Mouse (Mus musculus): ENCODE data around the gene Mbtps1.

Mbtps1 gene

DNA sequence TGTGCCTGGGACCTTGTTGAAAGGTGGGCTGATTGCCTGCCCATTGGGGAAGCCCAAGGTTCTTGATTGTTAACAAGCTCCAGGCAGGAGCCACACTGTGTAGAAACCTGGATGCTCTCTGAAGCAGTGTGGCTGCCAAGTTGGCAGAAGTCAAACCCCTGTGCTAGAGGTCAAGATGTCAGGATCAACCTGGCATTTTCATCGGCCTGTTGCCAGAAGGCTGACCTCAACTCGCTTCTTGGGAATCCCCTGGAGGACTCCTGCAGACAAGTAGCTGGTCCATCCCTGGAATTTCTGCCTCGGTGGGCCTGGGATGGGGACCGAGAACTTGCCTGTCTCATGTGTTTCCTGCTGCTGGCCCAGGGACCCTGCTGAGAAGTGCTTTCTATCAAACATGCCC lies 56.4 kb downstream of the Mbtps1 start:
- Histone ChIP-seq H3K36me3 (ENCODE audit: control insufficient read depth, insufficient read depth, low read length, poor library complexity, severe bottlenecking) (peaks cover 2% of the 10 kb centered on the region; the same call in 1 of the 2 replicates), H3K27me3 (ENCODE audit: control insufficient read depth, insufficient read depth, low read length, poor library complexity, severe bottlenecking) (no peaks in the 10 kb centered on the region)
- DNase-seq (ENCODE audit: low read depth, low spot score): no peak

DNA sequence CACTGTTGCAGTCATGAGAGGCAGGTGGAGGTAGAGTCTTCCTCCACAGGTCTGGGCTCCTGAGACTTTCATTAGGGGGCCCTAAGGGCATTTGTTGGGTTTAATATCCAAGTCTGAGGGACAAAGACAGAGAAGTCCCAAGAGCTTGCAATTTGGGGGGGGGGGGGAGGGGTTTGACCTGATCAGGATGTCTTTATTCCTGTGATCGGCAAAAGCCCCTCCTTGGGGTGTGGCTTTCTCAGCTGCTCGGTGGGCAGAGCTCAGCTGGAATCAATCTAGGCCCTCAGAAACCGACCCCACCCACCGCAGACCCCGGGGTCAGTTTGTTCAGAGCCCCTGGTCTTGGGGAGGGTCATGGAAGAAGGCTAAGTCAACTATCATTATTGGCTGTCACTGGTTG lies 56.9 kb downstream of the Mbtps1 start, which contains the start of gene Slc38a8:
Gene Slc38a8 (minus strand): TSS at position 101 of the 400 bp plus-strand sequence.
- DNase-seq (ENCODE audit: low read depth, low spot score): no peak
- Histone ChIP-seq H3K36me3 (ENCODE audit: control insufficient read depth, insufficient read depth, low read length, poor library complexity, severe bottlenecking) (peaks cover 2% of the 10 kb centered on the region; the same call in 1 of the 2 replicates), H3K27me3 (ENCODE audit: control insufficient read depth, insufficient read depth, low read length, poor library complexity, severe bottlenecking) (no peaks in the 10 kb centered on the region)

DNA sequence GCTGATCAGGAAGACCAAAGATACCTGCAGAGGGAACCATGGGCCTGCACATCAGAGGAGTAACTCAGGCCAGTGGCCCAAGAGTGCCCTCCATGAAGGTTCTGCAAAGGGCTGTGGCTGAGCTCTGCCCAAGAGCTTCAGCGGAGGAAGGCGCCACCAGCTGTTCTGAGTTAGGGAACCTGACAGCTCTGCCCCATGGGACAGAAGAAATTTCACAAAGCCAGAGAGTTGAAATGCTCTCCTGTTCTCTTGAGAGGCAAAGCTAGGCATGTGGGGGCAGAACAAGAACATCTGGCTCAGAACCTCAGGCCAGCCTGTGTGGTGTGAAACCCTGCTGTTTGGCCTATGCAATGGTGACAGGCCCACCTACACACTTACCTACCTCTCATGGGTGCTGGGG lies 58.7 kb downstream of the Mbtps1 start:
- no peaks in the 10 kb centered on the region for H3K36me3 ChIP-seq (ENCODE audit: control insufficient read depth, insufficient read depth, low read length, poor library complexity, severe bottlenecking)
- DNase-seq (ENCODE audit: low read depth, low spot score): no peak
- H3K27me3 ChIP-seq (ENCODE audit: control insufficient read depth, insufficient read depth, low read length, poor library complexity, severe bottlenecking): no peaks in the 10 kb centered on the region

- peak; percentile 74 for DNase-seq (ENCODE audit: low read depth, low spot score)
- Histone ChIP-seq H3K36me3 (ENCODE audit: control insufficient read depth, insufficient read depth, low read length, poor library complexity, severe bottlenecking) (no peaks in the 10 kb centered on the region), H3K27me3 (ENCODE audit: control insufficient read depth, insufficient read depth, low read length, poor library complexity, severe bottlenecking) (no peaks in the 10 kb centered on the region)
Observed at GRCm38 (mm10) chr8:119496848-119497247, 61.7 kb downstream of the Mbtps1 start.

DNA sequence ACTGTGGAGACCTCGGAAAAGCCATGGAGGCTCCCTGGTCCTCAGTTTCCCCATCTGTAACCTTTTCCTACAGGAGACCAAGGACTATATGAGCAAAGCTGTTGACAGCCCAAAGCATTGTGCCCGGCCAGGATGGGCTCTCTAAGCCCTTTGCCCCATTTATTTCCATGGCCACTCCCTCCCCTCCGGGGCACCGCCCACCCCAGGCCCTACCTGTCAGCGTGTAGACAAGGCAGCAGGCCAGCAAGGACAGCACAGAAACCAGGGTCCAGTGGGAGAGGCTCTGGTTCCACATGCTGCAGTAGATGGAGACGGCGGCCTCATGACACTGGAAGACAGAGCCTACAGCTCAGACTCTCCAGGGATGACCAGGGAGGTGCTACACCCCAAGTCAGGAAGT lies 71.4 kb downstream of the Mbtps1 start:
- no peaks in the 10 kb centered on the region for H3K36me3 ChIP-seq (ENCODE audit: control insufficient read depth, insufficient read depth, low read length, poor library complexity, severe bottlenecking)
- no peak for DNase-seq (ENCODE audit: low read depth, low spot score)

GRCm38 (mm10) chr8:119484145-119484896 lies 74.2 kb downstream of the Mbtps1 start:
- Histone ChIP-seq H3K27me3 (ENCODE audit: control insufficient read depth, insufficient read depth, low read length, poor library complexity, severe bottlenecking) (no peaks in the 10 kb centered on the region), H3K36me3 (ENCODE audit: control insufficient read depth, insufficient read depth, low read length, poor library complexity, severe bottlenecking) (no peaks in the 10 kb centered on the region)
- DNase-seq (ENCODE audit: low read depth, low spot score): peak; percentile 64

More for the DNA sequence above, 71.4 kb downstream of the Mbtps1 start:
- no peaks in the 10 kb centered on the region for H3K27me3 ChIP-seq (ENCODE audit: control insufficient read depth, insufficient read depth, low read length, poor library complexity, severe bottlenecking)

GRCm38 (mm10) chr8:119478684-119479083 lies 79.9 kb downstream of the Mbtps1 start:
- DNase-seq (ENCODE audit: low read depth, low spot score): no peak
- H3K36me3 ChIP-seq (ENCODE audit: control insufficient read depth, insufficient read depth, low read length, poor library complexity, severe bottlenecking): no peaks in the 10 kb centered on the region

DNA sequence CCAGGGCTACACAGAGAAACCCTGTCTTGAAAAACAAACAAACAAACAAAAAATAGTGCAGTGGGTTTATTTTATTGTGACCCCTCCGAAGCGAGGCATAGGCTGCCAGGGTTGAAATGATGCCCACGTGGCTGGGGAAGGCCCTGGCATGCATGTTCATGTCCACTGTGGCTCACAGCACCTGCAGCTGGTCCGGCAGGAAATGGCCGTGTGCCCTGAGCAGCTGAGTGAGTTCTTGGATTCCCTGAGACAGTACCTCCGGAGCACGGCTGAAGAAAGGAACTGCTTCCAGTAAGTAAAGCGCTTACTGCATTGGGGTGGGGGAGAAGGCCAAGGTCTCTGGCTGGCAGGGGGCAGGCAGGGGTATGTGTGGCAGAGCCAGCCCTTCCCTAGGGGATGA lies 90.4 kb downstream of the Mbtps1 start:
- Histone ChIP-seq H3K36me3 (ENCODE audit: control insufficient read depth, insufficient read depth, low read length, poor library complexity, severe bottlenecking) (no peaks in the 10 kb centered on the region), H3K27me3 (ENCODE audit: control insufficient read depth, insufficient read depth, low read length, poor library complexity, severe bottlenecking) (no peaks in the 10 kb centered on the region)
- DNase-seq (ENCODE audit: low read depth, low spot score): no peak

More at GRCm38 (mm10) chr8:119478684-119479083, 79.9 kb downstream of the Mbtps1 start:
- no peaks in the 10 kb centered on the region for H3K27me3 ChIP-seq (ENCODE audit: control insufficient read depth, insufficient read depth, low read length, poor library complexity, severe bottlenecking)

DNA sequence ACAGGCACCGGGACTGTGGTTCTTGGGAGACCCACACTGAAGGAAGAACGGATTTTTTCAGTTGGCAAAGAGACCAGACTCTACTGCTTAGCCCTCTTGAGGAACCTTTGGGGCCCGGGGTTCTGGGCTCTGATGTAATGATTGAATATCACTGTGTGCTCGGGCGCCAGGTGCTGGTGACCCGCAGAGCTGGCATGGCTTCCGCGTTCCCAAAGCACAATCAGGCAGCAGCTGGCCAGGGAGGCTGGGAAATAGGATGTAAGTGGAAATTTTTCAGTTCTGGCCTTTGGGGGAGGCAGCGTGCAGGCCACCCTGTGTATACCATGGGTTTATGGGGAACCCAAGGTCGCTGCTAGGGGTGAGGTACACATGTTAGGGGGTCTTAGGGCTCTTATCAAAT lies 91.7 kb downstream of the Mbtps1 start:
- no peaks in the 10 kb centered on the region for H3K36me3 ChIP-seq (ENCODE audit: control insufficient read depth, insufficient read depth, low read length, poor library complexity, severe bottlenecking)
- DNase-seq (ENCODE audit: low read depth, low spot score): no peak
- no peaks in the 10 kb centered on the region for H3K27me3 ChIP-seq (ENCODE audit: control insufficient read depth, insufficient read depth, low read length, poor library complexity, severe bottlenecking)

- Histone ChIP-seq H3K36me3 (ENCODE audit: control insufficient read depth, insufficient read depth, low read length, poor library complexity, severe bottlenecking) (no peaks in the 10 kb centered on the region), H3K27me3 (ENCODE audit: control insufficient read depth, insufficient read depth, low read length, poor library complexity, severe bottlenecking) (no peaks in the 10 kb centered on the region)
- DNase-seq (ENCODE audit: low read depth, low spot score): no peak
Observed at GRCm38 (mm10) chr8:119466105-119466504, 92.4 kb downstream of the Mbtps1 start.

DNA sequence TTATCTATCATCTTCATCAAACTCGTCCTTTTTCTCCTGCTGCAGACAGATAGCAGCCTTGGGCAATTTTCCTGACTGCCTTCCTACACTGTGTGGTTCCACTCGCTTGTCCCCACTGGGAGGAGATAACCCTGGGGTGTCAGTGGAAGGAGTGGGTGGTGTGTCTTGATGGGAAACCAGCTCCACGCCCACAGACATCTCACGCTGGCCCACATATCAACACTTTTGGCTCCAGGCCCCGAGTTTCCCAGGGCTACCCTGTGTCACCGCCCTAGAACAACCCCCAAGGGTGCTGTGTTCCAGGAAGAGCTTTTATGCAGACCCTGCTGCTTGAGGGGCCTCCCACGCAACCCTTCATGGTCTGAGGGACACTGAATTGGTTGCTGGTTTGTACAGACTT lies 94.8 kb downstream of the Mbtps1 start:
- Histone ChIP-seq H3K27me3 (ENCODE audit: control insufficient read depth, insufficient read depth, low read length, poor library complexity, severe bottlenecking) (no peaks in the 10 kb centered on the region), H3K36me3 (ENCODE audit: control insufficient read depth, insufficient read depth, low read length, poor library complexity, severe bottlenecking) (no peaks in the 10 kb centered on the region)
- DNase-seq (ENCODE audit: low read depth, low spot score): no peak

DNA sequence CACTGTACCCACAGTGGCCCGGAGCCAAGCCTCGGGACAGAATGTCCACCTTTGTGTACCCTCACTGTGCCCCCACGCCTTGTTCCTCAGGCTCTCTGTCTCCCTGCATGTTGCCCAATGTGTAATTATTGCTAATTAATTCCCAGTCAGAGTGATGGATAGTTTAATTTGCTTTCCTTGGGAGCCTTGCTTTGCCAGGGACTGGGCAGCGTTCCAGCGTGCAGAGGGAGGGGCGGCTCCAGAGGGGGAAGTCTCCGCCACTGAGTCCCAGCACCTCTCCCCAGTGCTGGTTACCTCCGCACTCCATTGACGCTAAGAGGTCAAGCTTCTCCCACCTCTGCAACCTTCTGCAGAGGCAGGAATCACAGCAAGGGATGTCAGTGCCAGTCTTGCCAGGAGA lies 97.2 kb downstream of the Mbtps1 start:
- Histone ChIP-seq H3K36me3 (ENCODE audit: control insufficient read depth, insufficient read depth, low read length, poor library complexity, severe bottlenecking) (no peaks in the 10 kb centered on the region), H3K27me3 (ENCODE audit: control insufficient read depth, insufficient read depth, low read length, poor library complexity, severe bottlenecking) (no peaks in the 10 kb centered on the region)
- DNase-seq (ENCODE audit: low read depth, low spot score): no peak

DNA sequence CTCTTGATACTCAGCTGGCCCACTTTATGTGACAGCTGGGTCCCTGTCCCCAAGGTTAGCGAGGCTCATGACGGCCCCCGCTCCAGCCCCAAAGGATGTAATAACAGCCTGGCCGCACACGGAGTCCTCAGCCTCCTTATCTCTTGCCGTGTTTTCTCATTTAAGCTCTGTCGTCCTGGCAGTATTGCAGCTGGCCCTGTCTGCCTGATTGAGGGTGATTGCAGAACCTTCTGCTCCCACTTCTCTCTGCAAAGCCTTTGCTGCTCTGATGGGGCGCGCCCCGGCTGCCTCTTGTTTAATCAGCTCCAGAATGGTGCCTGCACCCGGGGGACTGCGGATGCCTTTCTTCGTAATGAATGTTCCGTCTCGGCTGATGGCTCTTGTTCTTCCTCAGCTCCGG lies 98.8 kb downstream of the Mbtps1 start:
- DNase-seq (ENCODE audit: low read depth, low spot score): no peak
- H3K27me3 ChIP-seq (ENCODE audit: control insufficient read depth, insufficient read depth, low read length, poor library complexity, severe bottlenecking): no peaks in the 10 kb centered on the region
- no peaks in the 10 kb centered on the region for H3K36me3 ChIP-seq (ENCODE audit: control insufficient read depth, insufficient read depth, low read length, poor library complexity, severe bottlenecking)

Measured in splenic B cell, adult 2 months (primary cell).